19 mouse cellular contexts compared by ENCODE assay signal in genomic region chr5:103637162-103637561, GRCm38 (mm10). TPM values are rescaled to one million over a fixed set of nuclear protein-coding genes. Genes with fewer than 3 reads are reported as not detected.
"Had no signal": no experiment of that assay in that cellular context is flagged by ENCODE, and none has a peak within 500 bp of the region (broad histone marks: within the 10 kb centered on the region; RNA-seq: fewer than 3 reads in every experiment).

No protein-coding gene starts in this region.

- H3K27ac ChIP-seq: neural tube, embryonic 15.5 days; stomach, embryonic 15.5 days; stomach, postnatal 0 days had no signal

- H3K4me1 ChIP-seq: neural tube, embryonic 15.5 days; stomach, embryonic 15.5 days had no signal

- H3K9me3 ChIP-seq: neural tube, embryonic 15.5 days; stomach, embryonic 15.5 days had no signal

- H3K9ac ChIP-seq: neural tube, embryonic 15.5 days; stomach, embryonic 15.5 days had no signal

- H3K4me3 ChIP-seq: neural tube, embryonic 15.5 days; stomach, embryonic 15.5 days had no signal

- H3K36me3 ChIP-seq: neural tube, embryonic 15.5 days; stomach, embryonic 15.5 days had no signal

- H3K4me2 ChIP-seq: neural tube, embryonic 15.5 days; stomach, embryonic 15.5 days had no signal

- H3K27me3 ChIP-seq: neural tube, embryonic 15.5 days; stomach, embryonic 15.5 days had no signal

- DNase-seq: retina, postnatal 1 day; right cerebral cortex, adult 18-20 months; right cerebral cortex, postnatal 14 days; right cerebral cortex, postnatal 25 days; right cerebral cortex, postnatal 4 days; spleen, adult 18-20 months; thymus, adult 18-20 months; thymus, adult 2 months; thymus, postnatal 14 days; thymus, postnatal 25 days; thymus, postnatal 36 days; thymus, postnatal 4 days had no signal

RNA-seq across cellular contexts. Expression of gene Slc10a6, which starts 8.0 kb away (rescaled TPM):
- total RNA-seq: neutrophil, adult 5-6 weeks had no signal

RNA-seq across cellular contexts. Expression of gene 1700016H13Rik, which starts 18.6 kb away (rescaled TPM):
- total RNA-seq: neutrophil, adult 5-6 weeks had no signal
- polyA plus RNA-seq: neural tube, embryonic 14.5 days; small intestine, adult 2 months; spleen, adult 2 months had no signal
